Mouse (Mus musculus) heart, embryonic 11.5 days (tissue): ENCODE measurements around the gene Mpped1. TPM values are rescaled to one million over a fixed set of nuclear protein-coding genes. Genes with fewer than 3 reads are reported as not detected.
A peak's percentile ranks its signal among the peaks of the same experiment; 100 is the strongest.

Source experiments
- ATAC-seq: fragments of 200-750 bp; cut with Nextera tagmentation; replicated peaks from 2 replicates; pipeline ENCODE4 v1.8.0; 2017; ENCODE audit warnings: moderate library complexity; ENCODE audit not compliant: insufficient number of reproducible peaks, low FRiP score, low TSS enrichment
- H3K27ac ChIP-seq: fragments of 300-500 bp; sonication (generic); 2 replicates; pipeline ENCODE4 v1.5.1; 2014; ENCODE audit warnings: mild to moderate bottlenecking, low read depth, low read length
- H3K27me3 ChIP-seq: fragments of 300-500 bp; sonication (generic); 2 replicates; pipeline ENCODE4 v1.6.1; 2014; ENCODE audit warnings: mild to moderate bottlenecking, low read length, mixed read lengths; ENCODE audit not compliant: control insufficient read depth, insufficient read depth
- H3K36me3 ChIP-seq: fragments of 300-500 bp; sonication (generic); 2 replicates; pipeline ENCODE4 v1.6.1; 2014; ENCODE audit warnings: mild to moderate bottlenecking, low read length, moderate library complexity, mixed read lengths; ENCODE audit not compliant: control insufficient read depth, insufficient read depth
- H3K4me1 ChIP-seq: fragments of 300-500 bp; sonication (generic); 2 replicates; pipeline ENCODE4 v1.6.1; 2014; ENCODE audit warnings: low read length; ENCODE audit not compliant: control insufficient read depth, insufficient read depth
- H3K4me2 ChIP-seq: fragments of 300-500 bp; sonication (generic); 2 replicates; pipeline ENCODE4 v1.6.1; 2014; ENCODE audit warnings: mild to moderate bottlenecking, moderate library complexity
- H3K4me3 ChIP-seq: fragments of 300-500 bp; sonication (generic); 2 replicates; pipeline ENCODE4 v1.5.1; 2014; ENCODE audit warnings: low read depth, low read length
- H3K9ac ChIP-seq: fragments of 300-500 bp; sonication (generic); 2 replicates; pipeline ENCODE4 v1.6.1; 2014; ENCODE audit warnings: mild to moderate bottlenecking, low read depth, low read length, moderate library complexity
- H3K9me3 ChIP-seq: fragments of 300-500 bp; sonication (generic); replicated peaks from 2 replicates; pipeline ENCODE4 v1.6.1; 2016; ENCODE audit warnings: low read length; ENCODE audit not compliant: control insufficient read depth
- WGBS: fragments of 180-500 bp; shearing (Covaris S2); extraction: QIAGEN DNeasy Blood & Tissue Kit; methylation state at CpG from one replicate; pipeline ENCODE4 v1.1.7; 2014; ENCODE audit not compliant: insufficient replicate concordance; 5-methylcytosine and 5-hydroxymethylcytosine counted together
- polyA plus RNA-seq: library from polyadenylated mRNA; unstranded; fragments of >200 nt; fragmentation: Nextera tagmentation; extraction: Ambion mirVana; gene quantifications from 2 replicates; pipeline ENCODE4 v1.2.1, GENCODE M21; 2014

Gene Mpped1
- polyA plus RNA-seq, 1 experiment from 2014 or later, result 0.27 TPM

- no peak overlapping the region for H3K4me2 ChIP-seq
- no peak for ATAC-seq
- WGBS, result 55% methylated on average over 6 of the region's 6 CpGs
- H3K9ac ChIP-seq, result no peak overlapping the region
- peaks cover 79% of the 10 kb centered on the region for H3K27me3 ChIP-seq
- H3K9me3 ChIP-seq, result no peaks in the 10 kb centered on the region
- 0 out of 2 replicates have a peak, but pooled peaks cover 2% of the 10 kb centered on the region for H3K4me1 ChIP-seq
- no peak overlapping the region for H3K4me3 ChIP-seq
- no peaks in the 10 kb centered on the region for H3K36me3 ChIP-seq
- H3K27ac ChIP-seq, result no peak overlapping the region
These were observed 1.8 kb upstream of the Mpped1 start for GRCm38 (mm10) chr15:83777476-83777875.

GRCm38 (mm10) chr15:83779855-83780740 lies 831 bp downstream of the Mpped1 start:
- 4% methylated on average over 32 of the region's 92 CpGs for WGBS
- 0 out of 2 replicates have a peak, but pooled peaks have one; percentile 55 for ATAC-seq
- Histone ChIP-seq H3K4me2 (peak overlapping the region; percentile 92), H3K36me3 (no peaks in the 10 kb centered on the region), H3K9me3 (no peaks in the 10 kb centered on the region), H3K4me3 (peak overlapping the region; percentile 57), H3K27me3 (peaks cover 80% of the 10 kb centered on the region), H3K4me1 (0 out of 2 replicates have a peak, but pooled peaks cover 2% of the 10 kb centered on the region), H3K27ac (no peak overlapping the region), H3K9ac (peak overlapping the region; percentile 22; the same call in 1 of the 2 replicates)

GRCm38 (mm10) chr15:83781304-83781703 lies 2.0 kb downstream of the Mpped1 start:
- no peak overlapping the region for H3K4me3 ChIP-seq
- no peak overlapping the region for H3K4me2 ChIP-seq
- no peaks in the 10 kb centered on the region for H3K9me3 ChIP-seq
- WGBS, result 73% methylated on average over 11 of the region's 11 CpGs
- no peak overlapping the region for H3K9ac ChIP-seq
- H3K27ac ChIP-seq, result no peak overlapping the region
- peaks cover 73% of the 10 kb centered on the region for H3K27me3 ChIP-seq
- ATAC-seq, result no peak
- H3K36me3 ChIP-seq, result no peaks in the 10 kb centered on the region
- H3K4me1 ChIP-seq, result 0 out of 2 replicates have a peak, but pooled peaks cover 2% of the 10 kb centered on the region

GRCm38 (mm10) chr15:83782284-83782683 lies 3.0 kb downstream of the Mpped1 start:
- 47% methylated on average over 9 of the region's 9 CpGs for WGBS
- no peak for ATAC-seq
- Histone ChIP-seq H3K36me3 (no peaks in the 10 kb centered on the region), H3K9me3 (no peaks in the 10 kb centered on the region), H3K4me3 (no peak overlapping the region), H3K27me3 (peaks cover 69% of the 10 kb centered on the region), H3K9ac (no peak overlapping the region), H3K4me2 (no peak overlapping the region), H3K4me1 (0 out of 2 replicates have a peak, but pooled peaks cover 2% of the 10 kb centered on the region), H3K27ac (no peak overlapping the region)

GRCm38 (mm10) chr15:83784772-83785171 lies 5.5 kb downstream of the Mpped1 start:
- no peaks in the 10 kb centered on the region for H3K36me3 ChIP-seq
- no peak overlapping the region for H3K4me2 ChIP-seq
- WGBS, result 72% methylated on average over 9 of the region's 9 CpGs
- ATAC-seq, result no peak
- H3K4me3 ChIP-seq, result no peak overlapping the region
- no peak overlapping the region for H3K27ac ChIP-seq
- 0 out of 2 replicates have a peak, but pooled peaks cover 2% of the 10 kb centered on the region for H3K4me1 ChIP-seq
- H3K27me3 ChIP-seq, result peaks cover 48% of the 10 kb centered on the region
- H3K9ac ChIP-seq, result no peak overlapping the region
- no peaks in the 10 kb centered on the region for H3K9me3 ChIP-seq

- no peaks in the 10 kb centered on the region for H3K4me1 ChIP-seq
- no peak overlapping the region for H3K4me2 ChIP-seq
- H3K4me3 ChIP-seq, result no peak overlapping the region
- H3K27me3 ChIP-seq, result peaks cover 8% of the 10 kb centered on the region
- no peaks in the 10 kb centered on the region for H3K36me3 ChIP-seq
- no peak overlapping the region for H3K27ac ChIP-seq
- no peaks in the 10 kb centered on the region for H3K9me3 ChIP-seq
- H3K9ac ChIP-seq, result no peak overlapping the region
- 65% methylated on average over 9 of the region's 9 CpGs for WGBS
- no peak for ATAC-seq
These were observed 9.8 kb downstream of the Mpped1 start for GRCm38 (mm10) chr15:83789046-83789445.

GRCm38 (mm10) chr15:83796924-83797323 lies 17.7 kb downstream of the Mpped1 start:
- WGBS, result 58% methylated on average over 7 of the region's 7 CpGs
- H3K9me3 ChIP-seq, result no peaks in the 10 kb centered on the region
- ATAC-seq, result no peak
- H3K4me3 ChIP-seq, result no peak overlapping the region
- H3K27ac ChIP-seq, result no peak overlapping the region
- H3K27me3 ChIP-seq, result no peaks in the 10 kb centered on the region; the same call in none of the 2 replicates
- no peaks in the 10 kb centered on the region for H3K36me3 ChIP-seq
- H3K9ac ChIP-seq, result no peak overlapping the region
- H3K4me2 ChIP-seq, result no peak overlapping the region
- H3K4me1 ChIP-seq, result no peaks in the 10 kb centered on the region

GRCm38 (mm10) chr15:83798964-83799363 lies 19.7 kb downstream of the Mpped1 start:
- 77% methylated on average over 11 of the region's 11 CpGs for WGBS
- ATAC-seq, result no peak
- H3K9me3 ChIP-seq, result no peaks in the 10 kb centered on the region
- H3K4me2 ChIP-seq, result no peak overlapping the region
- H3K27ac ChIP-seq, result no peak overlapping the region
- H3K4me1 ChIP-seq, result no peaks in the 10 kb centered on the region
- H3K9ac ChIP-seq, result no peak overlapping the region
- no peak overlapping the region for H3K4me3 ChIP-seq
- no peaks in the 10 kb centered on the region; the same call in 1 of the 2 replicates for H3K27me3 ChIP-seq
- H3K36me3 ChIP-seq, result no peaks in the 10 kb centered on the region
